Mouse (Mus musculus) embryo, embryonic 10 days (tissue): Measurements from ENCODE around the gene Prap1.
A peak's percentile ranks its signal among the peaks of the same experiment; 100 is the strongest.
"Not testable (repeated sequence)": the region's sequence is repeated elsewhere in the genome, so short reads cannot be mapped to it uniquely, and the experiment has no call there.

ENCODE experiments used
- DNase-seq: peaks from one replicate; pipeline ENCODE4 v3.0.0-alpha.2; 2015; ENCODE audit warnings: low spot score

The Prap1 gene

DNA sequence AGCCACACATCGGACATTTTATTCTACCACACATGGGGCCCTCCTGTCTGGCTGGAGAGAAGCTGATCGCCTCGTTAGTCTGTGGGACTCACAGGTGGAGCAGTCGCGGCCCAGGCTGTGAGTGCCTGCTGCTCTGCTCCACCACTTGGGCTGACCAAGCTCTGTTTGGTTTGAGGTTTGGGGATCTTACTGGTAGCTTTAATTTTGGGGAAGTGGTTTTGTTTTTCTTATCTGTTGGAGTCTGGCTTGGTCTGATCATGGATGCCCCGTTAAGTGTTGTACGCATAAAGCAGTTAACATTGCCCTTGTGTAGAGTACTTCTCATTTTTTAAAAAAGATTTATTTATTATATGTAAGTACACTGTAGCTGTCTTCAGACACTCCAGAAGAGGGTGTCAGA lies 40.8 kb downstream of the Prap1 start:
- DNase-seq = not testable (repeated sequence)

GRCm38 (mm10) chr7:140135106-140135770 lies 42.0 kb downstream of the Prap1 start:
- no peak for DNase-seq

DNA sequence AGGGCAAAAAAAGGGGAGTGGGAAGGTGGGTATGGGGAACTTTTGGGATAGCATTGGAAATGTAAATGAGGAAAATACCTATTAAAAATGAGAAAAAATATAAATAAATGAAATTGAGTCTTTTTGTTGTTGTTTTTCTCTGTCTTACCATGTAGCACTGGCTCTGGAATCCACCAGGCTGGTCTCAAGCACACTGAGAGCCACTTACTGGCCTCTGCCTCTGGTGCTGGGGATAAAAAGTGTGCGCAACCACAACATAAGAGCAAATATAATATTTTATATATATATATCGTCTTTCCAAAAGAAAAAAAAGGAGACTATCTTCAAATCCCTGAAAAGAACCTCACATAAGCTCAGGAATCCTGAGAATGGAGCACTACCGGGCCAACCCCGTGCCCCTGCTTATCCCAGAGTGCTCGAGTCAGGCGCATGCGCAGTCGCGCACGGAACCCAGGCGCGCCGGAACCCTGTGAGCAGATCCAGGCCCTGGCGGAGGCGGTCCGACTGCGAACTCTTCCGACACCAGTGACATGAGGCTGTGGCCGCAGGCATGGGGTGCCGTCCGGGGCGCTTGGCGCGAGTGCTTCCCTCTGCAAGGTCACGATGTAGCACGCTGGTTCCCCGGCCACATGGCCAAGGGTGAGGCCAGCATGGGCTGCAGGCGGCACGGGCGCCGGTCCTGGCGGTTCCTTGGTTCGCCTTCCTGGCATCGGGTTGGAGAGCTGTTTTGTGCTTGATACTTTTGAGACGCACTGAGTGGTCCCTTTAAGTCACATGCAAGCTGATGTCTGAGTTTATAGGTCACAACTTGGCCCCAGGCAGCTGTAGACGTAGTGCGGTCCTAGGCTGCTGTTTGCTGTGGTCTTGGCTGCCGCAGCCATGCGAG lies 44.2 kb downstream of the Prap1 start, which contains the start of gene Mtg1:
Mtg1 (plus strand) TSS at position 430 of the 886 bp plus-strand sequence.
- peak; percentile 96 for DNase-seq

GRCm38 (mm10) chr7:140138021-140138310 lies 44.8 kb downstream of the Prap1 start:
- DNase-seq = no peak

DNA sequence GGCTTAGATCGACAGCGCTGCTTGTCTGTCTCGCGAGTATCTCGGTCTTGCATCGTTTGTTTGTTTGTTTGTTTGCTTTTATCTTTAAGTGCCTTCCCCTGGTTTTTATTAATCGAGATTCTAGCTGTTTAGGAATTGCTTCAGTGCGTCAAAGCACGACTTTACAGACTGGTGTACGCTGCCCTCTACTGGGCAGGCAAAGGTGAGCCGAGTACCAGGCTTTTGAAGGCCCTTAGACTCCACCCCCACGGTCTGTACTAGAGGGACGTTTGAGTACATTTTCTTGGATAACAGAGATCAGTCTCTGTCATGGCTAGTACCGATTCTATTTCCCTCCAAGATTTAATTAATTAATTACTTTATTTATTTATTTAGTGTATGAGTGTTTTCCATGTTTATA lies 48.2 kb downstream of the Prap1 start:
- DNase-seq = peak; percentile 84

- no peak for DNase-seq
Observed at GRCm38 (mm10) chr7:140144550-140144949, 51.4 kb downstream of the Prap1 start.
